Mouse (Mus musculus): ENCODE measurements around the gene Gadd45g. TPM values are rescaled to one million over a fixed set of nuclear protein-coding genes. Genes with fewer than 3 reads are reported as not detected.
A peak's percentile ranks its signal among the peaks of the same experiment; 100 is the strongest.
"Not testable (repeated sequence)": the region's sequence is repeated elsewhere in the genome, so short reads cannot be mapped to it uniquely, and the experiment has no call there.

Gadd45g gene
- total RNA-seq, 4 experiments from 2014 or later, result 18.1 to 74.5 (median 34.4) TPM

- no peak for DNase-seq (ENCODE audit: low spot score in 2 of 2)
Measured at GRCm38 (mm10) chr13:51833611-51834010, 12.9 kb upstream of the Gadd45g start.

DNA sequence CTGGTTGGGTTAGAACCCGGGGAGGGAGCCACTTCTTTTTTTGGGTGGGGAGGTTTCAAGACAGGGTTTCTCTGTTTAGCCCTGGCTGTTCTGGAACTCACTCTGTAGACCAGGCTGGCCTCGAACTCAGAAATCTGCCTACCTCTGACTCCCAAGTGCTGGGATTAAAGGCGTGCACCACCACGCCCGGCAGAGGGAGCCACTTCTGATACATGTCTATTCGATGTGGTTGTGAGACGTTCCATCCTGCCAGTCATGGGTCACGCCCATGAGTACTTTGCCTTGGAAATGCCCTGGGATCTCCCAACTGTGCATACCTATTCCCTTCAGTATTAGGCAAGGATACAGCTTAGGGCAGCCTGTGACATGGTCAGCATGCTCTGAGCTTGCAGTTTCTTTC lies 12.5 kb upstream of the Gadd45g start:
- not testable (repeated sequence) for DNase-seq (ENCODE audit: low spot score in 2 of 2)

DNA sequence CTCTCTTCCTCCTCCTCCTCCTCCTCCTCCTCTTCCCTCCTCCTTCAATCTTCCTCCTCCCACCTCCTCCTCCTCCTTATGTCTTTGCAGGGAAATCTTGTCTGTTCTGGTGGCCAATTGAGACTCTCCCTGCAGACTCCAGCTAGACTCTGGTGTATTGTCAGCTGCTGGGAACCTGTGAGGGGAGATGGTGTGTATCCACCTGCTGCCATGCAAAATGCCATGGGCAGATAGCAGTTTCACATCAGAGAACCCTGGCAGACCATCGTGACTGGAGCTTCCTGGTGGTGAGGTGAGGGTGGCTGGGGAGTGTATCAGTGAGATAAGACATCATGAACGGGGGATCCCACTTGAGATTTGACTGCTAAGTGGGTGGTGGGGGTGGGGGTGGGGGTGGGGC lies 12.0 kb upstream of the Gadd45g start:
- no peak for DNase-seq (ENCODE audit: low spot score in 2 of 2)

DNA sequence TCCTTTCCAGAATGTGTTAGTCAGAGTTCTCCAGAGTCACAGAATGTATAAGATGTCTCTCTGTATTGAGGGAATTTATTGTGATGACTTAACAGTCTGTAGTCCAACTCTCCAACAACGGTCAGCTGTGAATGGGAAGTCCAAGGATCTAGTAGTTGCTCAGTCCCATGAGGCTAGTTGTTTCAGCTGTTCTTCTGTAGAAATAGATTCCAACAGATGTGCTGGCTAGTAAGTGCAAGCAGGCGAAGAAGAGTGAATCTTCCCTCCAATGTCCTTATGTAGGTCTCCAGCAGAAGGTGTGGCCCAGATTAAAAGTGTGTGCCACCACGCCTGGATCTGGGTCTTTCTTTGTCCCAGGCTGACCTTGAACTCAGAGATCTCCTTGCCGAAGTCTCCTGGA lies 11.3 kb upstream of the Gadd45g start:
- not testable (repeated sequence) for DNase-seq (ENCODE audit: low spot score in 2 of 2)

DNA sequence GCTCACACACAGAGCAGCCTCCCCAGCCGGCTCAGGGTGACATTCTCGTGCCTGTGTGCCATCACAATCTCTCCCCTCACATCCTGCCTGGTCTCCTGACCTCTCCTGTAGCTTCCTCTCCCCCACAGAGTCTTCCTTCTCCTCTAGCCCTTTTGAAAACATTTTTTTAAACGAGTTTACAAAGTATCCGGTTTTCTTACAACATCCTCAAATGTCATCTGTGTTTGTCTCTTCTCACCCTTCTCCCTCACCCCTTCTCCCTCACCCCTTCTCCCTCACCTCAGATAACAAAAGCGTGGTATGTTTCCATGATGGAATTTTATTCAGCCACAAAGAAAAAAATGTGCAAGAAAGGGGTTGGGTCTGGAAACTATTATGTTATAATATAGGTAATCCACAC lies 9.1 kb upstream of the Gadd45g start:
- DNase-seq (ENCODE audit: low spot score in 2 of 2), result no peak

- no peak for DNase-seq (ENCODE audit: low spot score in 2 of 2)
Measured at GRCm38 (mm10) chr13:51839250-51840026, 7.0 kb upstream of the Gadd45g start.

DNA sequence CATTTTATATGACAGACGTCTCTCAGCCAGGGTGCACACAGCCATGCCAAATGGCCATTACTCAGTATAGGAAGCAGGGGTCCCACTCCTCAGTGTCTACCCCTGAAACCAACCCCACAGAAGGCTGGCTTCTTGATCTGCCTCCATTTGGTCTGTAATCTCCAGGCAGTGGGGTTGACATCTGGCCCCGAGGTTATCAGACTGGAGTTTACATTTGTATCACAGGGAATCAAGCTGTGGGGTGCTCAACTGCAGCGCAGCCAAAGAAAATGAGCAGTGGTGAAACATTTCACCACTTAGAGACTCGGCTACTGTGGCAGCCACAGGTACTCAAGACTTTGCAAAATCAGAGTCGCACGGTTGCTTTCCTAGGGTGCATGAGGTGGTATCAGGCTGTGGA lies 5.8 kb upstream of the Gadd45g start:
- DNase-seq (ENCODE audit: low spot score in 2 of 2), result no peak

GRCm38 (mm10) chr13:51841541-51842115 lies 4.8 kb upstream of the Gadd45g start:
- no peak for DNase-seq (ENCODE audit: low spot score in 2 of 2)

DNA sequence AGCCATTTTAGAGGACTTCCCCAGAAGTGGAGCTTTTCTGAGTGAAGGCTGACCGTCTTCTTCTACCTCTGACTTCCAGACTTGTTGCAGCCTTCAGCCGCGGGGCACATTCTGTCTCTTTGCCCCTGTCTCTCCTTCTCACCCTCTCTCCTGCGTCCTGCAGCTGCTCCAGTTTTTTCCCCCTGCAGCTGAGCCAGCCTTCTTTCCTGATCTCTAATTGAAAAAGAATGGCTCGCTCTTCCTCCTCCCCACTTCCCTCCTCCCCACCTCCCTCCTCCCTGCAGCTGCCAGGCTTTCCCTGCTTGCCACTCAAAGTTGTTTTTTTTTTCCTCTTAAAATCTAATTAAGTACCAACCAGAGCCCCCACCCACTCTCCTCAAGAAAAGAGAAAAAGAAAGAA lies 4.3 kb upstream of the Gadd45g start:
- no peak for DNase-seq (ENCODE audit: low spot score in 2 of 2)

GRCm38 (mm10) chr13:51842773-51843172 lies 3.7 kb upstream of the Gadd45g start:
- no peak for DNase-seq (ENCODE audit: low spot score in 2 of 2)

GRCm38 (mm10) chr13:51843298-51843697 lies 3.2 kb upstream of the Gadd45g start:
- DNase-seq (ENCODE audit: low spot score in 2 of 2), result no peak

GRCm38 (mm10) chr13:51844118-51844517 lies 2.4 kb upstream of the Gadd45g start:
- DNase-seq (ENCODE audit: low spot score in 2 of 2), result no peak

DNA sequence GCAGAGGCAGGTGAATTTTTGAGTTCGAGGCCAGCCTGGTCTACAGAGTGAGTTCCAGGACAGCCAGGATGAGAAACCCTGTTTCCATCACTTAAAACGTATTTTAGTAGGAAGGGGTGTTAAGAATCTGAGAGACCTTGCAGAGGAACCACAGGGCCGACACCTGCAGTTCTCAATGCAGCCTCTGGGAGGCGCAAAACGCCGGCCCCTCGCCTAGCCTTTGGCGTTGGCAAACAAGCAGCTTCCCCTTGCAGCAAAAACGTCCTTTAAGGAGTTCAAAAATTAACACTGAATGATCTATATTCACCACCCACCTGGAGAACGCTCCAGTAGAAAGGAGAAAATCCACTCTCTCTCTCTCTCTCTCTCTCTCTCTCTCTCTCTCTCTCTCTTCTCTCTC lies 1.8 kb upstream of the Gadd45g start:
- peak; percentile 40 to 52 for DNase-seq (ENCODE audit: low spot score in 2 of 2)

- DNase-seq (ENCODE audit: low spot score in 2 of 2), result peak in 1 of 2 experiments; percentile 16
Measured at GRCm38 (mm10) chr13:51845072-51845471, 1.4 kb upstream of the Gadd45g start.

GRCm38 (mm10) chr13:51845591-51846191 lies 787 bp upstream of the Gadd45g start:
- DNase-seq (ENCODE audit: low spot score in 2 of 2), result peak; percentile 62 to 64

GRCm38 (mm10) chr13:51846868-51847793 lies 653 bp downstream of the Gadd45g start:
- peak; percentile 66 to 72 for DNase-seq (ENCODE audit: low spot score in 2 of 2)

- DNase-seq (ENCODE audit: low spot score in 2 of 2), result peak; percentile 68 to 80
Measured at GRCm38 (mm10) chr13:51847979-51848480, 1.6 kb downstream of the Gadd45g start.

DNA sequence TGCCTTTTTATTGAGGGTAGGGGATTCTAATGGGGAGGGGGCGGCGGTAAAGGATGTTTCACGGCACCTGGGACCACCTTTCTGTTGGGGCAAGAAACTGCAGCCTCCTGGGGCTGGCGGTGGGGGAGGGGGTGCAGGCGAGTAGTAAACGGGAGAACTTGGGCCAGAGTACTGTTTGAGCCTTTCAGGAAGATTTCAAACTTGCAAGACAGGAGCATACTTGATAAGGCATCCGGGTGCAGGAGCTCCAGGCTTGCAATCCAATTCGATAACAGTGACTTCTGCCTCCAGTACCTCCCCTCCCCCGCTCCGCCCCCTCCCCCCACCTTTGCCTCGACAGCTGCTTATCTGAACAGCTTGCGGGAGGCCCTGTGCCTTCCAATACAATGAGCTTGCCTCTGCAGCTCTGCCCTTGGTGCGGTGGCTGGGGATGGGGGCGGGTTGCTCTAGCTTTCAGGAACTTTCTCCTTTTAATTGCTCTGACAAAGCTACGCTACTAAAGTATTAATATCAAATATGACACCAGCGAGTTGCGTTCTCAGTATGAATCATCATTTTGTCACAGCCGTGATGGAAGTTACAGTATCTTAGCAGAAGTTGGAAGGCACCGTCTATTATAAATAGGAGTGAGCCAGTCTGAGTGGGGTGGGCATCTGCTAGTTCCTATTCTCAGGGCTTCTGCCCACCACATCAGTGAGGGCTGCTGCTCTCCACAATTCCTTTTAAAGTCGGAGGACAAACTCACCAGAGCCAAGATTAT lies 2.2 kb downstream of the Gadd45g start:
- DNase-seq (ENCODE audit: low spot score in 2 of 2), result peak in 1 of 2 experiments; percentile 48

DNA sequence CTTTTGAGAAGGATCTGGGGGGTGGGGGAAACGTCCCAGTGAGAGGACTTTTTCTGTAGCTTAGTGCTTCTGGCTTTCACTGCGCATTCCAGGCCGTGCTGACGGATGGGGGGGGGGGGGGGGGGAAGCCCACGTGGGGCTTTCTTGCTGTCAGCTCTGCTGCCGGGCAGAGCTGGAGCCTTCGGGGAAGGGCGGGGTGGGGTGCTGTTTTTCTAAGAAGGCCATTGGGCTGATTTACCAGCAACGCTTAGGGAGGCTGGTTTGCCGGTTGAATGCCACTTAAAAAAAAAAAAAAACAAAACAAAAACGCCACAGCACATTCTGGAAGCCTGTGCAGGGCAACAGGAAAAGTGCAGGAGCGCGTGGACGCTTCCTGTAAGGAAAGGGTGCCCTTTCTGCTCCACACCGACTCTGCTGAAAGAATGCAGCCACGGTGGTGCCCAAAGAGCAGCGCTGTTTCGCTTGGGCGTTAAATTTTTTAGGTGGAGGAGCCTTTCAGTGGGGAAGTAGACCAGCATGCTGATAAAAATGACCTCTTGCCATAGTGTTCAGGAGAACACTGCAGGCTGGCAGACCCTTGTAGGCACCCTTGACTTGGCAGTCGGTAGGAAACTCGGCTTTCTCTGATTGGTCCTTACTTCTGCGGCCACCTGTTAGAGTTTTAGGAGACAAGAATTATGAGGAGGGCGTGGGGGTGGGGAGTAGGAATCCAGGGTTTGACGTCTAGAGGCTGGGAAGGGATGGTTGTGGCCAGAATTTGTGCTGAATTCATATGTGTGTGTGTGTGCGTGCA lies 3.0 kb downstream of the Gadd45g start:
- DNase-seq (ENCODE audit: low spot score in 2 of 2), result peak in 1 of 2 experiments; percentile 25

DNA sequence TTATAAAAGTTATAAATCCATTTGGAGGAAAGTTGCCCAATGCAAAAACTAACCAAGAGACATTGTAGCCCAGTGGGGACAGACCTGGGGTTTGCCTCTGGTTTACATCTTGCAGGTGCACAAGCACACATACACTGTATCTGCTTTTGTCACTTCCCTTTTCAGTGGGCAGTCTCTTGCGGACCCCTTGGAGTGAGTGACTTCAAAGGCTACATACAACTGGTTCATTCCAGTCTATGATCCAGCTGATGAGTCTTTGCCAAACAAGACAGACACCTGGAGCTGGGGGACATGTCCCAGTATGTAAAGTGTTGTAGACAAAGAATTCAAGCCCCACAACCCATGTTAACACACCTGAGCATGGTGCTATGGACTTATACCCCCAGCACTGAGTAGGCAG lies 4.1 kb downstream of the Gadd45g start:
- DNase-seq (ENCODE audit: low spot score in 2 of 2), result no peak
